Mouse (Mus musculus) urinary bladder, postnatal 25 days (tissue): ENCODE measurements around the gene Zfp644.
A peak's percentile ranks its signal among the peaks of the same experiment; 100 is the strongest.
"Not testable (repeated sequence)": the region's sequence is repeated elsewhere in the genome, so short reads cannot be mapped to it uniquely, and the experiment has no call there.

Source experiments
- DNase-seq: peaks from one replicate; pipeline ENCODE4 v3.0.0; 2022; ENCODE audit warnings: low spot score

Gene Zfp644

GRCm38 (mm10) chr5:106696396-106697337 is at the start of gene Zfp644:
Gene Zfp644, minus strand, starts transcription at chr5:106697287.
- DNase-seq, result peak; percentile 77

- no peak for DNase-seq
Measured at GRCm38 (mm10) chr5:106739716-106740115, 42.6 kb upstream of the Zfp644 start.

- DNase-seq, result no peak
Measured at GRCm38 (mm10) chr5:106723487-106723886, 26.4 kb upstream of the Zfp644 start.

- no peak for DNase-seq
Measured at GRCm38 (mm10) chr5:106722771-106723170, 25.7 kb upstream of the Zfp644 start.

GRCm38 (mm10) chr5:106711870-106712277 is 14.8 kb upstream of the Zfp644 start:
- DNase-seq, result no peak

- no peak for DNase-seq
Measured at GRCm38 (mm10) chr5:106711220-106711726, 14.2 kb upstream of the Zfp644 start.

GRCm38 (mm10) chr5:106710611-106711010 is 13.5 kb upstream of the Zfp644 start:
- DNase-seq, result no peak

GRCm38 (mm10) chr5:106710085-106710409 is 13.0 kb upstream of the Zfp644 start:
- no peak for DNase-seq

- DNase-seq, result no peak
Measured at GRCm38 (mm10) chr5:106709388-106710084, 12.4 kb upstream of the Zfp644 start.

- DNase-seq, result no peak
Measured at GRCm38 (mm10) chr5:106706363-106706762, 9.3 kb upstream of the Zfp644 start.

GRCm38 (mm10) chr5:106705162-106705561 is 8.1 kb upstream of the Zfp644 start:
- no peak for DNase-seq

- peak; percentile 58 for DNase-seq
Measured at GRCm38 (mm10) chr5:106695681-106696395, 1.2 kb downstream of the Zfp644 start.

- DNase-seq, result no peak
Measured at GRCm38 (mm10) chr5:106695141-106695540, 1.9 kb downstream of the Zfp644 start.

GRCm38 (mm10) chr5:106694683-106695082 is 2.4 kb downstream of the Zfp644 start:
- DNase-seq, result no peak

- no peak for DNase-seq
Measured at GRCm38 (mm10) chr5:106693034-106693433, 4.1 kb downstream of the Zfp644 start.

GRCm38 (mm10) chr5:106680636-106681458 is 16.2 kb downstream of the Zfp644 start:
- no peak for DNase-seq

GRCm38 (mm10) chr5:106679659-106680058 is 17.4 kb downstream of the Zfp644 start:
- no peak for DNase-seq

GRCm38 (mm10) chr5:106678823-106679222 is 18.3 kb downstream of the Zfp644 start:
- not testable (repeated sequence) for DNase-seq

- no peak for DNase-seq
Measured at GRCm38 (mm10) chr5:106676784-106677183, 20.3 kb downstream of the Zfp644 start.

- no peak for DNase-seq
Measured at GRCm38 (mm10) chr5:106672597-106672996, 24.5 kb downstream of the Zfp644 start.

- no peak for DNase-seq
Measured at GRCm38 (mm10) chr5:106671893-106672292, 25.2 kb downstream of the Zfp644 start.
